Mouse (Mus musculus): Measurements from ENCODE around the gene Gpr162.
"Not testable (repeated sequence)": the region's sequence is repeated elsewhere in the genome, so short reads cannot be mapped to it uniquely, and the experiment has no call there.

Gpr162 gene

GRCm38 (mm10) chr6:124810566-124811402 is 53.0 kb downstream of the Gpr162 start:
- not testable (repeated sequence) for DNase-seq

- no peak for DNase-seq
Observed at GRCm38 (mm10) chr6:124809775-124810538, 53.8 kb downstream of the Gpr162 start.

GRCm38 (mm10) chr6:124809052-124809774 is 54.6 kb downstream of the Gpr162 start:
- DNase-seq, result peak; percentile 76
